Mouse (Mus musculus) forebrain, embryonic 11.5 days (tissue): ENCODE measurements around the gene Jmjd8. TPM values are rescaled to one million over a fixed set of nuclear protein-coding genes. Genes with fewer than 3 reads are reported as not detected.
A peak's percentile ranks its signal among the peaks of the same experiment; 100 is the strongest.

Experiments used
- ATAC-seq: fragments of 200-750 bp; cut with Nextera tagmentation; replicated peaks from 2 replicates; pipeline ENCODE4 v1.8.0; 2017; ENCODE audit warnings: moderate TSS enrichment; ENCODE audit not compliant: low FRiP score
- DNase-seq: peaks from one replicate; pipeline ENCODE4 v3.0.0-alpha.2; 2017; ENCODE audit warnings: low spot score
- H3K27ac ChIP-seq: fragments of 300-500 bp; sonication (generic); 2 replicates; pipeline ENCODE4 v1.5.1; 2014; ENCODE audit warnings: low read depth, low read length
- H3K27me3 ChIP-seq: fragments of 300-500 bp; sonication (generic); 2 replicates; pipeline ENCODE4 v1.6.1; 2014; ENCODE audit warnings: mild to moderate bottlenecking, low read length, mixed read lengths; ENCODE audit not compliant: control insufficient read depth, insufficient read depth
- H3K36me3 ChIP-seq: fragments of 300-500 bp; sonication (generic); 2 replicates; pipeline ENCODE4 v1.6.1; 2014; ENCODE audit warnings: mild to moderate bottlenecking, low read length, moderate library complexity, mixed read lengths; ENCODE audit not compliant: control insufficient read depth, insufficient read depth
- H3K4me1 ChIP-seq: fragments of 300-500 bp; sonication (generic); replicated peaks from 2 replicates; pipeline ENCODE4 v1.6.1; 2014; ENCODE audit warnings: low read length, mixed read lengths; ENCODE audit not compliant: control insufficient read depth, insufficient read depth
- H3K4me2 ChIP-seq: fragments of 300-500 bp; sonication (generic); 2 replicates; pipeline ENCODE4 v1.6.1; 2014; ENCODE audit warnings: low read depth, mild to moderate bottlenecking, low read length, moderate library complexity, mixed read lengths; ENCODE audit not compliant: severe bottlenecking
- H3K4me3 ChIP-seq: fragments of 300-500 bp; sonication (generic); 2 replicates; pipeline ENCODE4 v1.5.1; 2014; ENCODE audit warnings: low read depth, low read length
- H3K9ac ChIP-seq: fragments of 300-500 bp; sonication (generic); 2 replicates; pipeline ENCODE4 v1.6.1; 2014; ENCODE audit warnings: low read length
- H3K9me3 ChIP-seq: fragments of 300-500 bp; sonication (generic); 2 replicates; pipeline ENCODE4 v1.6.1; 2016; ENCODE audit warnings: low read length, mixed read lengths; ENCODE audit not compliant: control insufficient read depth
- WGBS: fragments of 180-500 bp; shearing (Covaris S2); extraction: QIAGEN DNeasy Blood & Tissue Kit; methylation state at CpG from one replicate; pipeline ENCODE4 v1.1.7; 2014; 5-methylcytosine and 5-hydroxymethylcytosine counted together
- polyA plus RNA-seq: library from polyadenylated mRNA; unstranded; fragments of >200 nt; fragmentation: Nextera tagmentation; extraction: Ambion mirVana; gene quantifications from 2 replicates; pipeline ENCODE4 v1.2.1, GENCODE M21; 2014

The Jmjd8 gene
- polyA plus RNA-seq, 1 experiment from 2014 or later, result 50.6 TPM

GRCm38 (mm10) chr17:25833291-25833663 lies 4.6 kb downstream of the Jmjd8 start, which contains the start of gene Stub1:
TSS of gene Stub1 (minus strand) at chr17:25833404.
- peak within 1 kb of the TSS; percentile 87 for H3K9ac ChIP-seq
- peak within 1 kb of the TSS; percentile 95 for H3K4me2 ChIP-seq
- DNase-seq (no peak), ATAC-seq (peak; percentile 59)
- H3K27ac ChIP-seq, result peak within 1 kb of the TSS; percentile 96
- 1% methylated on average over 24 of the region's 24 CpGs for WGBS
- no peaks in the 10 kb centered on the region for H3K9me3 ChIP-seq
- peaks cover 47% of the 10 kb centered on the region for H3K4me1 ChIP-seq
- H3K27me3 ChIP-seq, result no peaks in the 10 kb centered on the region
- H3K36me3 ChIP-seq, result peaks cover 9% of the 10 kb centered on the region; the same call in 1 of the 2 replicates
- peak within 1 kb of the TSS; percentile 83 for H3K4me3 ChIP-seq

GRCm38 (mm10) chr17:25833961-25834594 lies 5.4 kb downstream of the Jmjd8 start:
- Histone ChIP-seq H3K27ac (no peak overlapping the region; the same call in 1 of the 2 replicates), H3K4me3 (peak overlapping the region; percentile 83), H3K4me2 (peak overlapping the region; percentile 95), H3K4me1 (peaks cover 45% of the 10 kb centered on the region), H3K27me3 (no peaks in the 10 kb centered on the region), H3K9me3 (no peaks in the 10 kb centered on the region), H3K9ac (peak overlapping the region; percentile 78), H3K36me3 (peaks cover 9% of the 10 kb centered on the region; the same call in 1 of the 2 replicates)
- ATAC-seq (no peak), DNase-seq (peak; percentile 52)
- WGBS, result 60% methylated on average over 6 of the region's 6 CpGs

GRCm38 (mm10) chr17:25834595-25835222 lies 6.0 kb downstream of the Jmjd8 start:
- WGBS, result 91% methylated on average over 12 of the region's 12 CpGs
- peaks cover 40% of the 10 kb centered on the region for H3K4me1 ChIP-seq
- H3K4me3 ChIP-seq, result peak overlapping the region; percentile 83
- peak overlapping the region; percentile 78 for H3K9ac ChIP-seq
- H3K27ac ChIP-seq, result no peak overlapping the region
- no peaks in the 10 kb centered on the region for H3K9me3 ChIP-seq
- DNase-seq (peak; percentile 56), ATAC-seq (no peak)
- peaks cover 11% of the 10 kb centered on the region; the same call in 1 of the 2 replicates for H3K36me3 ChIP-seq
- no peaks in the 10 kb centered on the region for H3K27me3 ChIP-seq
- peak overlapping the region; percentile 95; the same call in 1 of the 2 replicates for H3K4me2 ChIP-seq

GRCm38 (mm10) chr17:25835301-25835700 lies 6.6 kb downstream of the Jmjd8 start:
- no peak overlapping the region for H3K4me2 ChIP-seq

GRCm38 (mm10) chr17:25835816-25836215 lies 7.1 kb downstream of the Jmjd8 start:
- H3K27ac ChIP-seq, result no peak overlapping the region
- H3K4me1 ChIP-seq, result peaks cover 36% of the 10 kb centered on the region
- DNase-seq (peak; percentile 59), ATAC-seq (no peak)
- peaks cover 9% of the 10 kb centered on the region; the same call in 1 of the 2 replicates for H3K36me3 ChIP-seq
- H3K9ac ChIP-seq, result no peak overlapping the region
- no peaks in the 10 kb centered on the region for H3K9me3 ChIP-seq
- H3K27me3 ChIP-seq, result no peaks in the 10 kb centered on the region
- WGBS, result 92% methylated on average over 16 of the region's 16 CpGs
- H3K4me3 ChIP-seq, result no peak overlapping the region
- H3K4me2 ChIP-seq, result no peak overlapping the region

More at GRCm38 (mm10) chr17:25835301-25835700, 6.6 kb downstream of the Jmjd8 start:
- H3K4me3 ChIP-seq, result no peak overlapping the region
- WGBS, result 96% methylated on average over 7 of the region's 7 CpGs
- no peaks in the 10 kb centered on the region for H3K9me3 ChIP-seq
- DNase-seq, result no peak
- H3K4me1 ChIP-seq, result peaks cover 36% of the 10 kb centered on the region
- no peaks in the 10 kb centered on the region for H3K27me3 ChIP-seq
- no peak overlapping the region for H3K27ac ChIP-seq
- peaks cover 13% of the 10 kb centered on the region; the same call in 1 of the 2 replicates for H3K36me3 ChIP-seq
- no peak for ATAC-seq
- H3K9ac ChIP-seq, result no peak overlapping the region

- DNase-seq (peak; percentile 63), ATAC-seq (no peak)
- Histone ChIP-seq H3K27me3 (no peaks in the 10 kb centered on the region), H3K9me3 (no peaks in the 10 kb centered on the region), H3K36me3 (peaks cover 11% of the 10 kb centered on the region), H3K4me1 (peaks cover 33% of the 10 kb centered on the region), H3K9ac (peak overlapping the region; percentile 58), H3K4me2 (peak overlapping the region; percentile 79), H3K27ac (peak overlapping the region; percentile 50), H3K4me3 (peak overlapping the region; percentile 30)
- WGBS, result 23% methylated on average over 23 of the region's 23 CpGs
These were observed 7.9 kb downstream of the Jmjd8 start for GRCm38 (mm10) chr17:25836397-25837075.

GRCm38 (mm10) chr17:25837076-25837410 lies 8.4 kb downstream of the Jmjd8 start, which contains the start of gene Rhbdl1:
TSS of gene Rhbdl1 (minus strand) at chr17:25837295.
- Histone ChIP-seq H3K4me2 (peak within 1 kb of the TSS; percentile 79), H3K27ac (peak within 1 kb of the TSS; percentile 50), H3K4me3 (peak within 1 kb of the TSS; percentile 30), H3K36me3 (peaks cover 15% of the 10 kb centered on the region), H3K9me3 (no peaks in the 10 kb centered on the region), H3K4me1 (peaks cover 28% of the 10 kb centered on the region), H3K27me3 (no peaks in the 10 kb centered on the region), H3K9ac (peak within 1 kb of the TSS; percentile 58)
- ATAC-seq (peak; percentile 16; the same call in 1 of the 2 replicates), DNase-seq (peak; percentile 81)
- whole genome bisulfite sequencing, result 2% methylated on average over 29 of the region's 29 CpGs

GRCm38 (mm10) chr17:25837533-25837932 lies 8.9 kb downstream of the Jmjd8 start:
- ATAC-seq (no peak), DNase-seq (no peak)
- Histone ChIP-seq H3K9me3 (no peaks in the 10 kb centered on the region), H3K9ac (peak overlapping the region; percentile 58), H3K4me2 (peak overlapping the region; percentile 79; the same call in 1 of the 2 replicates), H3K27me3 (no peaks in the 10 kb centered on the region), H3K4me3 (no peak overlapping the region), H3K27ac (peak overlapping the region; percentile 50; the same call in 1 of the 2 replicates), H3K36me3 (peaks cover 19% of the 10 kb centered on the region), H3K4me1 (peaks cover 28% of the 10 kb centered on the region)
- 57% methylated on average over 3 of the region's 3 CpGs for WGBS
